Mouse (Mus musculus): ENCODE measurements around the gene Pld6.

DNA sequence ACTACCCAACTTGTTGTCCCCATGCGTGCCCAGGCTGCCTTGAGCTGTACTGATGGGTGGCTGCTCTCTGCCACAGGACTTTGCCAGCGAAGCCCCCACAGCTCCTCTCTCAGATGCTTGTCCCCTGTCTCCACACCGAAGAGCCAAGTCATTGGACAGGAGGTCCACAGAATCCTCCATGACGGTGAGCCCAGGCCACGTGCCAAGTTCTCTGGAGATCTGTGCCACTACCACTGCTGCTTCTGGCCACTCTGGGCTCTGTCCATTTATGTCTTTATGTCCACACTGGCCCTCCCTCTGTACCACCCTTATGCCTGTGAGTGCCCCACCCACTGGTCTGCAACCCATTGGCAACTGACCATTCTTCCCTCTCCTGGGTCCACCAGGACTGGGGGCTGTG, 45.5 kb downstream of the Pld6 start:
- no peak for TF ChIP-seq POLR2A (IDR thresholded peaks at IDR 0.05; ENCODE audit: low read depth, low read length)
- TF ChIP-seq CTCF (IDR thresholded peaks at IDR 0.05; ENCODE audit: borderline replicate concordance, insufficient read depth, low read length), result no peak
